Mouse (Mus musculus) Patski (cell line): ENCODE measurements at regions not wholly inside any gene's neighbourhood (a gene's known extent, or its start where the extent isn't known, plus 50 kb on each side); places are given as distances from the start of the nearest gene placed in this dataset.

Experiments used
- ATAC-seq: fragments of 100-300 bp; one replicate; pipeline ENCODE4 v1.8.0; 2021
- CTCF ChIA-PET: fragments of 350-600 bp; sonication (Branson Sonifier 250); formaldehyde crosslinking; loops from one replicate; lab custom pipeline; 2022; ENCODE audit warnings: inconsistent platforms; lab: Charles Lee
- POLR2A ChIA-PET: fragments of 350-600 bp; sonication (Branson Sonifier 250); formaldehyde crosslinking; loops from one replicate; lab custom pipeline; 2022; ENCODE audit warnings: antibody characterized with exemption, inconsistent platforms; lab: Charles Lee
- DNase-seq: peaks from one replicate; pipeline ENCODE4 v3.0.0-alpha.2; 2011; ENCODE audit warnings: low read depth, low spot score
- H3K27me3 ChIP-seq: fragments of 371-371 bp; one replicate; pipeline ENCODE4 v1.5.1; 2021
- CTCF ChIP-seq: fragments of 100-300 bp; IDR thresholded peaks from one replicate; pipeline ENCODE4 v1.5.1; 2021
- in situ Hi-C: fragments of 300-500 bp; cut with MboI; formaldehyde crosslinking; loops from 3 replicates; pipeline ENCODE4 v1.11.1; 2018; ENCODE audit warnings: low pct_unique_long_range_greater_than_20kb, mixed read lengths

GRCm38 (mm10) chr6:73676979-73677378, 207.5 kb upstream of the 4931417E11Rik start:
- in situ Hi-C loops: no loop called here
- no peak for ATAC-seq
- POLR2A ChIA-PET: no interaction called here
- TF ChIP-seq CTCF: no peak
- no peak for DNase-seq
- CTCF ChIA-PET: no interaction called here
- H3K27me3 ChIP-seq: no peaks in the 10 kb centered on the region

GRCm38 (mm10) chr6:73669401-73669800, 199.9 kb upstream of the 4931417E11Rik start:
- TF ChIP-seq CTCF: no peak
- CTCF ChIA-PET: no interaction called here
- ATAC-seq (no peak), DNase-seq (no peak)
- in situ Hi-C loops: no loop called here
- POLR2A ChIA-PET: no interaction called here
- no peaks in the 10 kb centered on the region for H3K27me3 ChIP-seq

GRCm38 (mm10) chr6:73658988-73659387, 189.5 kb upstream of the 4931417E11Rik start:
- DNase-seq (no peak), ATAC-seq (no peak)
- in situ Hi-C loops: no loop called here
- no peak for TF ChIP-seq CTCF
- POLR2A ChIA-PET: no interaction called here
- H3K27me3 ChIP-seq: peaks cover 3% of the 10 kb centered on the region
- CTCF ChIA-PET: no interaction called here

GRCm38 (mm10) chr6:73645378-73645777, 175.9 kb upstream of the 4931417E11Rik start:
- DNase-seq: no peak

GRCm38 (mm10) chr6:73644778-73645267, 175.4 kb upstream of the 4931417E11Rik start:
- TF ChIP-seq CTCF: no peak
- POLR2A ChIA-PET: no interaction called here
- CTCF ChIA-PET: no interaction called here
- ATAC-seq (no peak), DNase-seq (no peak)
- in situ Hi-C loops: no loop called here
- no peaks in the 10 kb centered on the region for H3K27me3 ChIP-seq

More at GRCm38 (mm10) chr6:73645378-73645777, 175.9 kb upstream of the 4931417E11Rik start:
- ATAC-seq: no peak
- H3K27me3 ChIP-seq: no peaks in the 10 kb centered on the region
- no peak for TF ChIP-seq CTCF
- in situ Hi-C loops: no loop called here
- POLR2A ChIA-PET: no interaction called here
- CTCF ChIA-PET: no interaction called here

GRCm38 (mm10) chr6:73628600-73628999, 159.1 kb upstream of the 4931417E11Rik start:
- ChIA-PET POLR2A (no interaction called here), CTCF (no interaction called here)
- no peaks in the 10 kb centered on the region for H3K27me3 ChIP-seq
- ATAC-seq (no peak), DNase-seq (no peak)
- no peak for TF ChIP-seq CTCF
- in situ Hi-C loops: no loop called here

- in situ Hi-C loops: no loop called here
- TF ChIP-seq CTCF: no peak
- no peak for DNase-seq
- ChIA-PET POLR2A (no interaction called here), CTCF (no interaction called here)
- no peaks in the 10 kb centered on the region for H3K27me3 ChIP-seq
- ATAC-seq: no peak
Measured at GRCm38 (mm10) chr6:73626451-73626850, 157.0 kb upstream of the 4931417E11Rik start.

- in situ Hi-C loops: no loop called here
- DNase-seq: no peak
- ATAC-seq: no peak
- POLR2A ChIA-PET: no interaction called here
- H3K27me3 ChIP-seq: no peaks in the 10 kb centered on the region
- CTCF ChIA-PET: no interaction called here
- no peak for TF ChIP-seq CTCF
Measured at GRCm38 (mm10) chr6:73624211-73624610, 154.7 kb upstream of the 4931417E11Rik start.

GRCm38 (mm10) chr6:73621839-73622426, 152.5 kb upstream of the 4931417E11Rik start:
- ChIA-PET POLR2A (no interaction called here), CTCF (no interaction called here)
- ATAC-seq: no peak
- no peaks in the 10 kb centered on the region for H3K27me3 ChIP-seq
- DNase-seq: no peak
- no peak for TF ChIP-seq CTCF
- in situ Hi-C loops: no loop called here

- ChIA-PET POLR2A (no interaction called here), CTCF (no interaction called here)
- H3K27me3 ChIP-seq: no peaks in the 10 kb centered on the region
- DNase-seq (no peak), ATAC-seq (no peak)
- no peak for TF ChIP-seq CTCF
- in situ Hi-C loops: no loop called here
Measured at GRCm38 (mm10) chr6:73612266-73612665, 142.8 kb upstream of the 4931417E11Rik start.

- no peak for TF ChIP-seq CTCF
- in situ Hi-C loops: no loop called here
- CTCF ChIA-PET: no interaction called here
- no peaks in the 10 kb centered on the region for H3K27me3 ChIP-seq
- no peak for DNase-seq
- no peak for ATAC-seq
- POLR2A ChIA-PET: no interaction called here
Measured at GRCm38 (mm10) chr6:73611839-73612238, 142.4 kb upstream of the 4931417E11Rik start.
